Mouse (Mus musculus) lung, embryonic 15.5 days (tissue): ENCODE measurements around the gene Mansc4. TPM values are rescaled to one million over a fixed set of nuclear protein-coding genes. Genes with fewer than 3 reads are reported as not detected.

ENCODE experiments used
- ATAC-seq: fragments of 200-750 bp; cut with Nextera tagmentation; 2 replicates; pipeline ENCODE4 v1.8.0; 2017; ENCODE audit warnings: moderate number of reproducible peaks, borderline replicate concordance; ENCODE audit not compliant: low FRiP score, low TSS enrichment; ENCODE audit errors: extremely low read depth
- H3K27ac ChIP-seq: fragments of 300-500 bp; sonication (generic); 2 replicates; pipeline ENCODE4 v1.5.1; 2015; ENCODE audit warnings: moderate library complexity, mild to moderate bottlenecking, inconsistent platforms
- H3K27me3 ChIP-seq: fragments of 300-500 bp; sonication (generic); 2 replicates; pipeline ENCODE4 v1.6.1; 2015; ENCODE audit warnings: inconsistent platforms
- H3K36me3 ChIP-seq: fragments of 300-500 bp; sonication (generic); 2 replicates; pipeline ENCODE4 v1.6.1; 2015; ENCODE audit warnings: inconsistent platforms
- H3K4me1 ChIP-seq: fragments of 300-500 bp; sonication (generic); 2 replicates; pipeline ENCODE4 v1.6.1; 2015; ENCODE audit warnings: inconsistent platforms
- H3K4me2 ChIP-seq: fragments of 300-500 bp; sonication (generic); 2 replicates; pipeline ENCODE4 v1.6.1; 2015; ENCODE audit warnings: inconsistent platforms, mild to moderate bottlenecking, moderate library complexity
- H3K4me3 ChIP-seq: fragments of 300-500 bp; sonication (generic); 2 replicates; pipeline ENCODE4 v1.5.1; 2015; ENCODE audit warnings: mild to moderate bottlenecking, inconsistent platforms
- H3K9ac ChIP-seq: fragments of 300-500 bp; sonication (generic); 2 replicates; pipeline ENCODE4 v1.6.1; 2015; ENCODE audit warnings: inconsistent platforms
- H3K9me3 ChIP-seq: fragments of 300-500 bp; sonication (generic); 2 replicates; pipeline ENCODE4 v1.6.1; 2016; ENCODE audit warnings: inconsistent platforms
- WGBS: fragments of 180-500 bp; shearing (Covaris S2); methylation state at CpG from one replicate; pipeline ENCODE4 v1.1.7; 2015; 5-methylcytosine and 5-hydroxymethylcytosine counted together
- polyA plus RNA-seq: library from polyadenylated mRNA; unstranded; fragments of >200 nt; fragmentation: Nextera tagmentation; extraction: Ambion mirVana; gene quantifications from 2 replicates; pipeline ENCODE4 v1.2.1, GENCODE M21; 2015

Mansc4 gene
- polyA plus RNA-seq, 1 experiment from 2014 or later = 6.9 TPM

DNA sequence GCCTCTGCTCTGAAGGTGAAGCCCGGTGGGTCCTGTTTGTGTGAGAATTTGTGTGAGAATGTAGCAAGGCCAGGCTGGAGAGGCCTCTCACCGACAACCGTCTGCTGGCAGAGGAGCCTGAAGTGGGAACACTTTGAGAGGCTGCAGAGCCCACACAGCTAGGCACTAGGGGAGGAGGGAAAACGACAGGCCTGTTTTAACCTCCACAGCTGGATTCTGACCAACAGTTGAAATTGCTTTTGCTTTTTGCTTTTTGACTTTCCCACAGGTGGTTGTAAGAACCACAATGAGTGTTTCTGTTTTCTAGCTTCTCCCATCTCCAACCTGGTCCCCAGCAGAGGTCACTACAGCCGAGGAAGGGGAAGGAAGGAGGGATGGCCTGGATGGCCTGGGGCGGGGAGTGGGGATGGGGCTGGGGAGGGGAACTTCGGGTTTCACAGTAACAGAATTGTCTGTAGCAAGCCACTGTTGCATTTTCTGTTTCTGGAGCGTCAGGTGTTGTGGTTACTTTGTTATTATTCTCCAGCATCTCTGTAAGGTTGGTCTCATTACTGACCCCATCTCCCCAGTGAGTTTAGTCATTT lies 10.6 kb upstream of the Mansc4 start:
- H3K27ac ChIP-seq = no peak overlapping the region
- H3K27me3 ChIP-seq = no peaks in the 10 kb centered on the region
- no peak for ATAC-seq
- peaks cover 19% of the 10 kb centered on the region; the same call in 1 of the 2 replicates for H3K36me3 ChIP-seq
- 48% methylated on average over 8 of the region's 8 CpGs for WGBS
- no peak overlapping the region for H3K9ac ChIP-seq
- no peak overlapping the region for H3K4me2 ChIP-seq
- no peaks in the 10 kb centered on the region for H3K9me3 ChIP-seq
- H3K4me1 ChIP-seq = peaks cover 22% of the 10 kb centered on the region
- no peak overlapping the region for H3K4me3 ChIP-seq

- no peak for ATAC-seq
- Histone ChIP-seq H3K27me3 (no peaks in the 10 kb centered on the region), H3K4me2 (no peak overlapping the region), H3K4me3 (no peak overlapping the region), H3K36me3 (peaks cover 14% of the 10 kb centered on the region; the same call in 1 of the 2 replicates), H3K9ac (no peak overlapping the region), H3K9me3 (no peaks in the 10 kb centered on the region), H3K27ac (no peak overlapping the region), H3K4me1 (peaks cover 26% of the 10 kb centered on the region)
- WGBS = 73% methylated on average over 3 of the region's 3 CpGs
These were observed 10.1 kb upstream of the Mansc4 start for GRCm38 (mm10) chr6:147096934-147097333.

- Histone ChIP-seq H3K36me3 (peaks cover 10% of the 10 kb centered on the region; the same call in 1 of the 2 replicates), H3K27me3 (no peaks in the 10 kb centered on the region), H3K4me1 (peaks cover 26% of the 10 kb centered on the region), H3K9me3 (no peaks in the 10 kb centered on the region), H3K4me3 (no peak overlapping the region), H3K9ac (no peak overlapping the region), H3K4me2 (no peak overlapping the region), H3K27ac (no peak overlapping the region)
- WGBS = 87% methylated on average over 4 of the region's 4 CpGs
- no peak for ATAC-seq
These were observed 9.3 kb upstream of the Mansc4 start for GRCm38 (mm10) chr6:147096109-147096508.

DNA sequence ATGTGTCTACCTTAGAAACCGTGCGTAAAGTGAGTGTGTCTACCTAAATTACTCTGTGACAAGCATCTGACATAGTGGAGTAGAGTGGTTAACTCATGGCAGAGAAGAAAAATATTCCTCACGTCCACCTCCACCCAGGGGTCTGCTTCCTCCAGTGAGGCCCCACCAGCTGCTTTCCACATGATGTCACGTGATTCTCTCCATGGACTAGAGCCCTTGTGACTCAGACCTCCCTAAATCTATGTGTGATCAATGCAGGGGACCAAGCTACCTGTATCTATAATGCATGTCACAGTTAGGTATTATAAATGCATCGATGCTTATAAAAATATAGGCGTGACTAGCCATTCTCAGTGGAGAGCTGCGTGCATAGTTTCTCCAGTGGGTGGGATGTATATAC lies 7.9 kb upstream of the Mansc4 start:
- Histone ChIP-seq H3K27me3 (no peaks in the 10 kb centered on the region), H3K4me1 (peaks cover 26% of the 10 kb centered on the region), H3K4me2 (no peak overlapping the region), H3K9ac (no peak overlapping the region), H3K4me3 (no peak overlapping the region), H3K27ac (no peak overlapping the region), H3K9me3 (no peaks in the 10 kb centered on the region), H3K36me3 (peaks cover 10% of the 10 kb centered on the region; the same call in 1 of the 2 replicates)
- ATAC-seq = no peak
- WGBS = 81% methylated on average over 7 of the region's 7 CpGs

DNA sequence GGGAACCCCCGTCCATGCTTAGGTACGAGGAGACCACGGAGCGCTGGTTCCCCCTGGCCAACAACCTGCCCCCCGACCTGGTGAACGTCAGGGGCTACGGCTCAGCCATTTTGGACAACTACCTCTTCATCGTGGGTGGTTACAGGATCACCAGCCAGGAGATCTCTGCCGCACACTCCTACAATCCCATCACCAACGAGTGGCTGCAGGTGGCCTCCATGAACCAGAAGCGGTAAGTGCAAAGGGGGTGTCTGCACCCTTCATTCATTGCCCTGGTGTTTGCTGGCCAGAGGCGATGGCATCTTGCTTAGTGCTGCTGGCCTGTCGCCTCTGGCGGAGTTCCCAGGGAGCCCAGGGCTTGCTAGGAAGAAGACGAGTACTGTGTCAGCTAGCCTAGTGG lies 5.3 kb upstream of the Mansc4 start:
- no peaks in the 10 kb centered on the region for H3K9me3 ChIP-seq
- H3K27ac ChIP-seq = peak overlapping the region; percentile 83; the same call in 1 of the 2 replicates
- 2% methylated on average over 15 of the region's 15 CpGs for WGBS

GRCm38 (mm10) chr6:147091136-147092120 lies 4.6 kb upstream of the Mansc4 start, which contains the start of gene Klhl42:
Klhl42 (plus strand) TSS chr6:147091379.
- WGBS = 1% methylated on average over 94 of the region's 99 CpGs
- peak; percentile 84 for ATAC-seq

More for the DNA sequence above, 5.3 kb upstream of the Mansc4 start:
- H3K36me3 ChIP-seq = peaks cover 10% of the 10 kb centered on the region; the same call in 1 of the 2 replicates
- peak overlapping the region; percentile 94 for H3K9ac ChIP-seq
- no peaks in the 10 kb centered on the region for H3K27me3 ChIP-seq
- peak overlapping the region; percentile 90 for H3K4me3 ChIP-seq
- H3K4me2 ChIP-seq = peak overlapping the region; percentile 96
- ATAC-seq = no peak
- peaks cover 26% of the 10 kb centered on the region for H3K4me1 ChIP-seq

DNA sequence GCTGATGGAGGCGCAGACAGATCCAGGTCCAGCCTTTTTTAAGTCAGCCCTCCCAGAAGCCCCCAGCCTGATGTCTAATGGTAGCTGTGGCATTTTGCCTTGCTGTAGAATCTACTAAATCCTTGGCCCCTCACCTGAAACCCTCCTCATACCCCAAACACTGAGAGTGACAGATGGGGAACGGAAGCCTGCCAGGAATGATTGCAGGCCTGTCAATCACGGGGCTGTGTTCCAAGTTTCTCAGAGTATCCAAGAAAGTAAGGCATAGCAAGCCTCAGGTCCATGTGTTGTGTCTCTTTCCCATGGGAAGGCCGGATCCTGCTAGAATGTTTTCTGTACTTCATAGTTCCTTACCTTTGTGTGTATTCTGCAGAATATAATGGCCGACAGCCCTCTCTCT lies 3.4 kb upstream of the Mansc4 start:
- peak overlapping the region; percentile 96; the same call in 1 of the 2 replicates for H3K4me2 ChIP-seq
- H3K9ac ChIP-seq = no peak overlapping the region
- ATAC-seq = no peak
- no peak overlapping the region; the same call in 1 of the 2 replicates for H3K4me3 ChIP-seq
- H3K36me3 ChIP-seq = 0 out of 2 replicates have a peak, but pooled peaks cover 5% of the 10 kb centered on the region
- H3K27me3 ChIP-seq = no peaks in the 10 kb centered on the region
- H3K9me3 ChIP-seq = no peaks in the 10 kb centered on the region
- H3K27ac ChIP-seq = no peak overlapping the region
- 76% methylated on average over 5 of the region's 5 CpGs for WGBS
- H3K4me1 ChIP-seq = peaks cover 32% of the 10 kb centered on the region

More at GRCm38 (mm10) chr6:147091136-147092120, 4.6 kb upstream of the Mansc4 start, which contains the start of gene Klhl42:
- peak within 1 kb of the TSS; percentile 96 for H3K4me2 ChIP-seq
- peaks cover 10% of the 10 kb centered on the region; the same call in 1 of the 2 replicates for H3K36me3 ChIP-seq
- peak within 1 kb of the TSS; percentile 83 for H3K27ac ChIP-seq
- no peaks in the 10 kb centered on the region for H3K9me3 ChIP-seq
- H3K4me3 ChIP-seq = peak within 1 kb of the TSS; percentile 90
- H3K9ac ChIP-seq = peak within 1 kb of the TSS; percentile 94
- H3K27me3 ChIP-seq = no peaks in the 10 kb centered on the region
- peaks cover 32% of the 10 kb centered on the region for H3K4me1 ChIP-seq

DNA sequence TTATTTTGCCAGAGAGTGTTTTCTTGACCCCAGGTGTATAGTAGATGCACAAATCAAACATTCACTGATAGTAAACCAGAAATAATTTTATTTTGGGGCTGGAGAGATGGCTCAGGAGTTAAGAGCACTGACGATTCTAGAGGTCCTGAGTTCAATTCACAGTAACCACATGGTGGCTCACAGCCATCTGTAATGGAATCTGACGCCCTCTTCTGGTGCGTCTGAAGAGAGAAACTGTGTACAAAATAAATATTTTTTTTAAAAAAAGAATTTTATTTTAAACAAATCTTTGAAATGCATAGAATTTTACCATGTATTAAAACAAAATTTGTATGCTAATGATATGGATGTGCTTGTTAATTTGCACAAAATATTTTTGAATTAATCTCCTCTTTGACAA lies 1.7 kb upstream of the Mansc4 start:
- H3K36me3 ChIP-seq = no peaks in the 10 kb centered on the region
- H3K4me1 ChIP-seq = peaks cover 24% of the 10 kb centered on the region
- no peaks in the 10 kb centered on the region for H3K9me3 ChIP-seq
- no peak overlapping the region for H3K4me3 ChIP-seq
- H3K27ac ChIP-seq = no peak overlapping the region
- no peak for ATAC-seq
- H3K9ac ChIP-seq = no peak overlapping the region
- no peak overlapping the region for H3K4me2 ChIP-seq
- H3K27me3 ChIP-seq = no peaks in the 10 kb centered on the region
- WGBS = 74% methylated on average over 3 of the region's 3 CpGs

- 57% methylated on average over 6 of the region's 7 CpGs for WGBS
- ATAC-seq = no peak
- Histone ChIP-seq H3K4me1 (peaks cover 18% of the 10 kb centered on the region), H3K9ac (no peak overlapping the region), H3K27ac (no peak overlapping the region), H3K9me3 (no peaks in the 10 kb centered on the region), H3K36me3 (no peaks in the 10 kb centered on the region), H3K27me3 (no peaks in the 10 kb centered on the region), H3K4me3 (no peak overlapping the region), H3K4me2 (no peak overlapping the region)
These were observed 904 bp upstream of the Mansc4 start for GRCm38 (mm10) chr6:147087736-147088135.

DNA sequence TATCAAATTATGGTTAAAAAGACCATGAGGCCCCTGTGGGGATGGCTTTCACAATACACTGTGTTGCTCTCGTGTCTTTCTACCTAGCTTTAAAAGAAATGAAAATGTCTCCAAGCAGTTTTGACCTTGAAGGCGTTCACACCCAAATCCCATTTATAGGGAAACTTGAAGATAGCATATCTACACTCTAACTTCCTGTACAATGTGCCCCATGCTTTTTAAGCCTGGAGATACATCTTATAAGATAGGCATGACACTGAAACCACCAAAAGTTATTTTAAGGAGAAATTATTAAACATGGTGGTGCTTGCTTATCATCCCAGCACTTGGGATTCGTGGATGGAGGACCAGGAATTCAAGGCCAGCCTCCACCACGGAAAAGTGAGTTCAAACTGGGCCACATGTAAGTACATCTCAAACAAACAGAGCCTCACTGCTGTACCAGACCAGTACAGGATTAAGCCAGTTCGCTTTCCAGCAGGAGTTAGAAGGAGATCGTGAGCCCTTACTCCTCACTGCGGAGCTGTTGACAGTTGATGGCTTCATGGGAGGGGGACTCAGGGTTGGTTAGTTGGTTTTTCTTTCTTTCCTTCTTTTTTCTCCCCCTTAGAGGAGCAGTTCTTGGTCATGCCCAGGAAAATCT lies 1.3 kb downstream of the Mansc4 start:
- 62% methylated on average over 7 of the region's 7 CpGs for WGBS
- Histone ChIP-seq H3K27me3 (no peaks in the 10 kb centered on the region), H3K9ac (no peak overlapping the region), H3K27ac (no peak overlapping the region), H3K4me1 (peaks cover 11% of the 10 kb centered on the region), H3K36me3 (no peaks in the 10 kb centered on the region), H3K4me3 (no peak overlapping the region), H3K4me2 (no peak overlapping the region), H3K9me3 (no peaks in the 10 kb centered on the region)
- ATAC-seq = no peak

- 86% methylated on average over 10 of the region's 10 CpGs for WGBS
- Histone ChIP-seq H3K27ac (no peak overlapping the region), H3K4me3 (no peak overlapping the region)
These were observed 6.9 kb downstream of the Mansc4 start for GRCm38 (mm10) chr6:147079919-147080318.

More at GRCm38 (mm10) chr6:147079919-147080318, 6.9 kb downstream of the Mansc4 start:
- 0 out of 2 replicates have a peak, but pooled peaks cover 2% of the 10 kb centered on the region for H3K36me3 ChIP-seq
- H3K4me2 ChIP-seq = no peak overlapping the region
- ATAC-seq = no peak
- H3K9me3 ChIP-seq = no peaks in the 10 kb centered on the region
- no peak overlapping the region for H3K9ac ChIP-seq
- H3K27me3 ChIP-seq = no peaks in the 10 kb centered on the region
- peaks cover 3% of the 10 kb centered on the region; the same call in 1 of the 2 replicates for H3K4me1 ChIP-seq
